Mouse (Mus musculus) intestine, embryonic 16.5 days (tissue): Measurements from ENCODE around the gene Smok2a. TPM values are rescaled to one million over a fixed set of nuclear protein-coding genes. Genes with fewer than 3 reads are reported as not detected.
A peak's percentile ranks its signal among the peaks of the same experiment; 100 is the strongest.
"Not testable (repeated sequence)": the region's sequence is repeated elsewhere in the genome, so short reads cannot be mapped to it uniquely, and the experiment has no call there.

ENCODE experiments used
- ATAC-seq: fragments of 200-750 bp; cut with Nextera tagmentation; 2 replicates; pipeline ENCODE4 v1.8.0; 2017; ENCODE audit warnings: moderate TSS enrichment, moderate library complexity
- H3K27ac ChIP-seq: fragments of 300-500 bp; sonication (generic); 2 replicates; pipeline ENCODE4 v1.5.1; 2014; ENCODE audit warnings: mild to moderate bottlenecking, low read length
- H3K27me3 ChIP-seq: fragments of 300-500 bp; sonication (generic); replicated peaks from 2 replicates; pipeline ENCODE4 v1.6.1; 2014; ENCODE audit warnings: low read length, control low read depth, mixed read lengths; ENCODE audit not compliant: control insufficient read depth, insufficient read depth
- H3K36me3 ChIP-seq: fragments of 300-500 bp; sonication (generic); 2 replicates; pipeline ENCODE4 v1.6.1; 2014; ENCODE audit warnings: low read length, control low read depth; ENCODE audit not compliant: control insufficient read depth, insufficient read depth
- H3K4me1 ChIP-seq: fragments of 300-500 bp; sonication (generic); 2 replicates; pipeline ENCODE4 v1.6.1; 2014; ENCODE audit warnings: low read length, control low read depth, mixed read lengths; ENCODE audit not compliant: control insufficient read depth, insufficient read depth
- H3K4me2 ChIP-seq: fragments of 300-500 bp; sonication (generic); 2 replicates; pipeline ENCODE4 v1.6.1; 2014; ENCODE audit warnings: low read depth, low read length, control low read depth
- H3K4me3 ChIP-seq: fragments of 300-500 bp; sonication (generic); 2 replicates; pipeline ENCODE4 v1.5.1; 2014; ENCODE audit warnings: mild to moderate bottlenecking, low read length
- H3K9ac ChIP-seq: fragments of 300-500 bp; sonication (generic); 2 replicates; pipeline ENCODE4 v1.6.1; 2014; ENCODE audit warnings: low read depth, low read length
- H3K9me3 ChIP-seq: fragments of 300-500 bp; sonication (generic); 2 replicates; pipeline ENCODE4 v1.6.1; 2016; ENCODE audit warnings: low read length, control low read depth; ENCODE audit not compliant: control insufficient read depth
- WGBS: fragments of 180-500 bp; shearing (Covaris S2); extraction: QIAGEN DNeasy Blood & Tissue Kit; methylation state at CpG from one replicate; pipeline ENCODE4 v1.1.7; 2014; 5-methylcytosine and 5-hydroxymethylcytosine counted together
- polyA plus RNA-seq: library from polyadenylated mRNA; unstranded; fragments of >200 nt; fragmentation: Nextera tagmentation; extraction: Ambion mirVana; gene quantifications from 2 replicates; pipeline ENCODE4 v1.2.1, GENCODE M21; 2015

The Smok2a gene
- polyA plus RNA-seq, 1 experiment from 2014 or later: not detected

DNA sequence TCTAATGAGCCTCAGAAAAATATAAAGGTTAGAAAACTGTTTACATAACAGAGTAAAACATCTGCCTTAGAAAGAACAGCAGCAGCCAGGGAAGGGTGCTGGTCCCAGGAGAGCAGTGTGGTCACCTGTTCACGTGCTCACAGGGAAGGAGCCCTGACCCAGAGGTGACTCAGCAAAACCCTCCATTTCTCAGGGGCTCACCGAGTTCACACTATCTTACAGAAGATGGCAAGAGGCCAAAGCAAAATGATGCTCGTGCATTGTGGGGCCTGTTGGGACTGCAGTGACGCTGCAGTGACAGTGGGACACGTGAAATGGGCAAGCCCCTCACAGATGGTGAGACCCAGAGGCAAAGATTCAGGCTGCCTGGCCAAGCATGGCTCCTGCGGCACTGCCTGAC, 33.4 kb upstream of the Smok2a start:
- H3K27me3 ChIP-seq, H3K9ac ChIP-seq, H3K4me3 ChIP-seq, H3K27ac ChIP-seq, H3K4me2 ChIP-seq, H3K36me3 ChIP-seq, H3K4me1 ChIP-seq: not testable (repeated sequence)
- peak; percentile 2; the same call in 1 of the 2 replicates for ATAC-seq
- peaks cover 13% of the 10 kb centered on the region for H3K9me3 ChIP-seq
- 62% methylated on average over 5 of the region's 6 CpGs for WGBS

DNA sequence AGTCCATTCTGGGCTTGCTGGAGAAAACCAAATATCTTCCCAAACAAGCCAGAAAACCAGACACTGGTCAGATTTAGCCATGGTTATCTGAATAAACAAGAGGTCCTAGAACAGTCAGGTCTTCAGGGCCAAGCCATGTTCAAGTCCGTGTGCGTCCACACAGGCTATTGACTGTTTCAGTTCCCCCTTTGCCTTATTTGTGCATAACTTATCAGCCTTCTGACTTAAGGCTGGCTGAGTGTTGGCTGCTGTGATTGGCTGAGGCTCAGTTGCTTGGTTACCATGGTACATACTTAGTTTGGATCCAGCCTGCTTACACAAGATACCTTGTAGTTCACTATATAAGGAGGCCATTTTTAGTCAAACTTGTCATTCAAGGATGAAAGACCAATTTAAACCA, 32.1 kb upstream of the Smok2a start:
- H3K9me3 ChIP-seq: peaks cover 13% of the 10 kb centered on the region
- not testable (repeated sequence) for H3K4me2 ChIP-seq, H3K4me3 ChIP-seq, H3K9ac ChIP-seq, H3K27ac ChIP-seq, H3K27me3 ChIP-seq, ATAC-seq, H3K4me1 ChIP-seq, H3K36me3 ChIP-seq
- 86% methylated on average over 2 of the region's 2 CpGs for WGBS

GRCm38 (mm10) chr17:13190836-13191583, 30.0 kb upstream of the Smok2a start:
- H3K9ac ChIP-seq, H3K27ac ChIP-seq, H3K4me1 ChIP-seq, H3K36me3 ChIP-seq, ATAC-seq, H3K4me3 ChIP-seq, H3K4me2 ChIP-seq, H3K27me3 ChIP-seq: not testable (repeated sequence)
- WGBS: 89% methylated on average over 10 of the region's 10 CpGs
- peaks cover 12% of the 10 kb centered on the region for H3K9me3 ChIP-seq

DNA sequence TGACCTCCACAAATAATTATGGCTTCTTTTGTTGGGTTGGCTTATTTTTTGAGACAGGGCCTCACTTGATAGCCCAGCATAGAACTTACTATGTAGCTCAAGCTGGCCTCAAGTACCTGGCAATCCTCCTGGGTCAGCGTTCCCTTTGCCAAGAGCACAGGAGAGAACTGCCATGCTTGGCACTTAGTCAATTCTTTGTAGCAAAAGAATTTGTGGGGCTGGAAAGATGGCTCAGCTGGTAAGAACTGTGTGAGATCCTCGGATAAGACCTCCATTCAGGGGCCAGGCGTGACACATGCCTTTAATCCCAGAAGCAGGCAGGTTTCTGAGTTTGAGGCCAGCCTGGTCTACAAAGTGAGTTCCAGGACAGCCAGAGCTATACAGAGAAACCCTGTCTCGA, 24.5 kb upstream of the Smok2a start:
- peaks cover 16% of the 10 kb centered on the region for H3K9me3 ChIP-seq
- not testable (repeated sequence) for ATAC-seq, H3K9ac ChIP-seq, H3K4me1 ChIP-seq, H3K27me3 ChIP-seq, H3K4me2 ChIP-seq, H3K4me3 ChIP-seq, H3K27ac ChIP-seq, H3K36me3 ChIP-seq
- 70% methylated on average over 4 of the region's 4 CpGs for WGBS

GRCm38 (mm10) chr17:13198812-13199211, 22.2 kb upstream of the Smok2a start:
- not testable (repeated sequence) for H3K27ac ChIP-seq, H3K36me3 ChIP-seq, H3K27me3 ChIP-seq, H3K4me1 ChIP-seq, H3K9ac ChIP-seq, H3K4me2 ChIP-seq, H3K4me3 ChIP-seq, ATAC-seq
- WGBS: 86% methylated on average over 2 of the region's 2 CpGs
- H3K9me3 ChIP-seq: peaks cover 16% of the 10 kb centered on the region

DNA sequence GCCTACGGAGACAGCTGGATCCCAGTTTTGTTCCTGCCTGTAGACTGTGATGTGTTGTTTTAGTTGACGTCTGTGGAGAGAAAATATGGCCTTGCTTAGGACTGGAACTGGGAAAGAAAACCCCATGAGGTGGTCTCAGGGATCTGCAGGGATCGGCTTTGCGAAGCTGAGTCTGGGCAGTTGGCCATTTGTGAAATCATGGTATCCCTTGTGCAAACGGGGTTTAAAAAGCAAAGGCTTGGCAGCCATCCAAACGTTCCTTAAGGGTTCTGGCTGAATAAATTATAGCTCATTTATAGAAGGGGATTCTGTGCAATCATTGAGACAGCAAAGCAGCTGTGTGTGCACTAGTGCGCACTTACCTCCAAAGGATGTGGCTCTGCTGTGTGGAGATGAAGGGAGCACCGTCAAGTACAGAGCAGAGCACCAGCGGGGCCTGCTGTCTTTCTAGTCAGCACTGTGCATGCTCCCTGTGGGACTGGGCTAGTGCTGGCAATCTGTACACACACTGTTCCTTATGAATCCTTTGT, 21.0 kb upstream of the Smok2a start:
- peaks cover 16% of the 10 kb centered on the region for H3K9me3 ChIP-seq
- H3K4me3 ChIP-seq, H3K27ac ChIP-seq, H3K36me3 ChIP-seq, H3K9ac ChIP-seq, H3K4me2 ChIP-seq, H3K4me1 ChIP-seq, H3K27me3 ChIP-seq: not testable (repeated sequence)
- 75% methylated on average over 8 of the region's 9 CpGs for WGBS
- ATAC-seq: peak; percentile 32; the same call in 1 of the 2 replicates

- not testable (repeated sequence) for ATAC-seq
Observed at GRCm38 (mm10) chr17:13201551-13201950, 19.4 kb upstream of the Smok2a start.

DNA sequence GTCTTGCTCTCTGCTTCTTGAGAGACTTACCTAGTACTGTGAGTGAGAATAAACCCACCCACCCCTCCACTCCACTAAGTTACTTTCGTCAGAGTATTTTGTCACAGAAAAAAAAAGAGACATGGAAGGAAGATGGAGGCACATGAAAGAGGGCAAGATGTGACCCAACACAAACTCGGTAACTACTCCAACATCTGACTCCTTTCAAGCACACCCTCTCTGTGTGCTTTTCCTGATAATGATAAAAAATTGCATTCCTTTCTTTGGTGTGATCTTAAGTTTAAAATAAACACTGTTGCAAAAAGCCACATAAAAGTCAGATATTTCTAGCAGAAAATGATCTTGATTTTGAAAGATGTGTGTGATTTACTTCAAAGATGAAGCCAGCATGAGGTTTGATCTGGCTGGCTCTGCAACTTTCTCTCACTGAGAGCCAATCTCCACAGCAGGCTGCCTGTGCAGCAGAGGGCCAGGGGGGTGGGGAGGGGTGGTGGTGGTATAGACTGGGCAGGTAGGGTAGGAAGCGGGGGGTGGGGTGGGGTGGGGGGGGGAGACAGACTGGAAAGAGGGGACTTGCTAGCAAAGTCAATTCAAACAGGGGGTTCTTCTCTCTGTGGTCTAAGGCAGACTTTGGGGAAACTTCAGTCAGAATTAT, 18.4 kb upstream of the Smok2a start:
- WGBS: 72% methylated on average over 2 of the region's 3 CpGs
- H3K27ac ChIP-seq, H3K36me3 ChIP-seq, ATAC-seq, H3K9ac ChIP-seq, H3K4me2 ChIP-seq, H3K4me1 ChIP-seq, H3K27me3 ChIP-seq, H3K4me3 ChIP-seq: not testable (repeated sequence)
- H3K9me3 ChIP-seq: peaks cover 22% of the 10 kb centered on the region

More at GRCm38 (mm10) chr17:13201551-13201950, 19.4 kb upstream of the Smok2a start:
- H3K27me3 ChIP-seq, H3K4me1 ChIP-seq, H3K9ac ChIP-seq, H3K4me3 ChIP-seq, H3K27ac ChIP-seq, H3K36me3 ChIP-seq, H3K4me2 ChIP-seq: not testable (repeated sequence)
- WGBS: 86% methylated on average over 4 of the region's 4 CpGs
- peaks cover 13% of the 10 kb centered on the region for H3K9me3 ChIP-seq

DNA sequence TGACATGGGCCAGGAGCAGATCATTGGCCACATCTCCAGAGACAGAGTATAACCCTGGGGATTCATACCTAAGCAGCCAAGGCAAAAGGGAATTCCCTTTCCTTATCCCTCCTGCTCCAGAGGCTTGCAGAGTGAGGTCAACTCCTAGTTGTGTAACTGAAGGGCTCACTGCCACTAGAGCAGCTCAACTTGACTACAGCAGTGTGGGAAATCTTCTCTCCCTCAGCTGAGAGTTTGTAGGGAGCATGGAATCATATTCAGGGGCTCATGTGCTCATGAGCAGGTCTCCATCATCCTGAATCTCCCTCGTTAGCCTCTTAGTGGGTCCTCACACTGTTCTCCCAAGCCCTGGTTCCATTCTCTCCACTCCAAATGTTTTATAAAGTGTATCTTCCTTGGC, 15.7 kb upstream of the Smok2a start:
- H3K27me3 ChIP-seq, H3K4me1 ChIP-seq, ATAC-seq, H3K4me2 ChIP-seq, H3K27ac ChIP-seq, H3K4me3 ChIP-seq, H3K9ac ChIP-seq, H3K36me3 ChIP-seq: not testable (repeated sequence)
- peaks cover 20% of the 10 kb centered on the region for H3K9me3 ChIP-seq
- 74% methylated on average over 1 of the region's 1 CpGs for WGBS
